Mouse (Mus musculus): ENCODE measurements around the gene Nuak1.

The Nuak1 gene

GRCm38 (mm10) chr10:84441846-84442245, 1.4 kb upstream of the Nuak1 start:
- Histone ChIP-seq H3K4me1 (replicated peaks; ENCODE audit: low read depth, low read length) (peaks cover 57% of the 10 kb centered on the region), H3K9me3 (ENCODE audit: low read length) (no peaks in the 10 kb centered on the region), H3K4me3 (replicated peaks; ENCODE audit: low read length) (peak overlapping the region; percentile 89), H3K27me3 (ENCODE audit: insufficient read depth, low read length) (peaks cover 34% of the 10 kb centered on the region), H3K36me3 (ENCODE audit: insufficient read depth, low read length) (no peaks in the 10 kb centered on the region)
- no peak for TF ChIP-seq NANOG (IDR thresholded peaks at IDR 0.05; ENCODE audit: borderline replicate concordance, low read length)
- no peak for TF ChIP-seq POU5F1 (IDR thresholded peaks at IDR 0.05; ENCODE audit: borderline replicate concordance, low read length)
- no peak for TF ChIP-seq CTCF (conservative IDR thresholded peaks at IDR 0.05; ENCODE audit: low read length)

- H3K4me3 ChIP-seq (replicated peaks; ENCODE audit: low read length) = peak overlapping the region; percentile 89
- peaks cover 54% of the 10 kb centered on the region for H3K4me1 ChIP-seq (replicated peaks; ENCODE audit: low read depth, low read length)
- no peaks in the 10 kb centered on the region for H3K36me3 ChIP-seq (ENCODE audit: insufficient read depth, low read length)
- peaks cover 34% of the 10 kb centered on the region for H3K27me3 ChIP-seq (ENCODE audit: insufficient read depth, low read length)
- H3K9me3 ChIP-seq (ENCODE audit: low read length) = no peaks in the 10 kb centered on the region
- no peak for TF ChIP-seq NANOG (IDR thresholded peaks at IDR 0.05; ENCODE audit: borderline replicate concordance, low read length)
- no peak for TF ChIP-seq POU5F1 (IDR thresholded peaks at IDR 0.05; ENCODE audit: borderline replicate concordance, low read length)
- TF ChIP-seq CTCF (conservative IDR thresholded peaks at IDR 0.05; ENCODE audit: low read length) = no peak
Measured at GRCm38 (mm10) chr10:84441434-84441785, 1.0 kb upstream of the Nuak1 start.

GRCm38 (mm10) chr10:84440181-84440540, 236 bp downstream of the Nuak1 start:
- H3K4me1 ChIP-seq (replicated peaks; ENCODE audit: low read depth, low read length) = peaks cover 42% of the 10 kb centered on the region
- no peak for TF ChIP-seq NANOG (IDR thresholded peaks at IDR 0.05; ENCODE audit: borderline replicate concordance, low read length)
- no peak for TF ChIP-seq CTCF (conservative IDR thresholded peaks at IDR 0.05; ENCODE audit: low read length)
- TF ChIP-seq POU5F1 (IDR thresholded peaks at IDR 0.05; ENCODE audit: borderline replicate concordance, low read length) = no peak

GRCm38 (mm10) chr10:84439228-84439596, 1.2 kb downstream of the Nuak1 start:
- no peaks in the 10 kb centered on the region for H3K36me3 ChIP-seq (ENCODE audit: insufficient read depth, low read length)
- no peak overlapping the region; the same call in 1 of the 2 replicates for H3K4me3 ChIP-seq (replicated peaks; ENCODE audit: low read length)
- H3K4me1 ChIP-seq (replicated peaks; ENCODE audit: low read depth, low read length) = peaks cover 45% of the 10 kb centered on the region
- no peaks in the 10 kb centered on the region for H3K9me3 ChIP-seq (ENCODE audit: low read length)
- TF ChIP-seq NANOG (IDR thresholded peaks at IDR 0.05; ENCODE audit: borderline replicate concordance, low read length) (no peak), CTCF (conservative IDR thresholded peaks at IDR 0.05; ENCODE audit: low read length) (no peak), POU5F1 (IDR thresholded peaks at IDR 0.05; ENCODE audit: borderline replicate concordance, low read length) (no peak)
- peaks cover 34% of the 10 kb centered on the region for H3K27me3 ChIP-seq (ENCODE audit: insufficient read depth, low read length)

More at GRCm38 (mm10) chr10:84440181-84440540, 236 bp downstream of the Nuak1 start:
- Histone ChIP-seq H3K36me3 (ENCODE audit: insufficient read depth, low read length) (no peaks in the 10 kb centered on the region), H3K27me3 (ENCODE audit: insufficient read depth, low read length) (peaks cover 34% of the 10 kb centered on the region), H3K4me3 (replicated peaks; ENCODE audit: low read length) (peak overlapping the region; percentile 89), H3K9me3 (ENCODE audit: low read length) (no peaks in the 10 kb centered on the region)

GRCm38 (mm10) chr10:84438466-84439227, 1.8 kb downstream of the Nuak1 start:
- TF ChIP-seq POU5F1 (IDR thresholded peaks at IDR 0.05; ENCODE audit: borderline replicate concordance, low read length) = no peak
- no peak for TF ChIP-seq NANOG (IDR thresholded peaks at IDR 0.05; ENCODE audit: borderline replicate concordance, low read length)
- TF ChIP-seq CTCF (conservative IDR thresholded peaks at IDR 0.05; ENCODE audit: low read length) = no peak
- Histone ChIP-seq H3K4me3 (replicated peaks; ENCODE audit: low read length) (no peak overlapping the region), H3K9me3 (ENCODE audit: low read length) (no peaks in the 10 kb centered on the region)

GRCm38 (mm10) chr10:84438049-84438422, 2.4 kb downstream of the Nuak1 start:
- Histone ChIP-seq H3K9me3 (ENCODE audit: low read length) (no peaks in the 10 kb centered on the region), H3K36me3 (ENCODE audit: insufficient read depth, low read length) (no peaks in the 10 kb centered on the region), H3K4me1 (replicated peaks; ENCODE audit: low read depth, low read length) (peaks cover 56% of the 10 kb centered on the region), H3K4me3 (replicated peaks; ENCODE audit: low read length) (no peak overlapping the region), H3K27me3 (ENCODE audit: insufficient read depth, low read length) (peaks cover 34% of the 10 kb centered on the region)
- no peak for TF ChIP-seq POU5F1 (IDR thresholded peaks at IDR 0.05; ENCODE audit: borderline replicate concordance, low read length)
- TF ChIP-seq CTCF (conservative IDR thresholded peaks at IDR 0.05; ENCODE audit: low read length) = peak; percentile 77
- TF ChIP-seq NANOG (IDR thresholded peaks at IDR 0.05; ENCODE audit: borderline replicate concordance, low read length) = no peak

More at GRCm38 (mm10) chr10:84438466-84439227, 1.8 kb downstream of the Nuak1 start:
- H3K4me1 ChIP-seq (replicated peaks; ENCODE audit: low read depth, low read length) = peaks cover 51% of the 10 kb centered on the region
- peaks cover 34% of the 10 kb centered on the region for H3K27me3 ChIP-seq (ENCODE audit: insufficient read depth, low read length)
- no peaks in the 10 kb centered on the region for H3K36me3 ChIP-seq (ENCODE audit: insufficient read depth, low read length)

GRCm38 (mm10) chr10:84437166-84438048, 3.0 kb downstream of the Nuak1 start:
- Histone ChIP-seq H3K27me3 (ENCODE audit: insufficient read depth, low read length) (peaks cover 28% of the 10 kb centered on the region), H3K4me1 (replicated peaks; ENCODE audit: low read depth, low read length) (peaks cover 53% of the 10 kb centered on the region), H3K4me3 (replicated peaks; ENCODE audit: low read length) (no peak overlapping the region), H3K36me3 (ENCODE audit: insufficient read depth, low read length) (no peaks in the 10 kb centered on the region), H3K9me3 (ENCODE audit: low read length) (no peaks in the 10 kb centered on the region)
- TF ChIP-seq NANOG (IDR thresholded peaks at IDR 0.05; ENCODE audit: borderline replicate concordance, low read length) (no peak), POU5F1 (IDR thresholded peaks at IDR 0.05; ENCODE audit: borderline replicate concordance, low read length) (no peak)

GRCm38 (mm10) chr10:84435930-84436329, 4.5 kb downstream of the Nuak1 start:
- Histone ChIP-seq H3K36me3 (ENCODE audit: insufficient read depth, low read length) (no peaks in the 10 kb centered on the region), H3K4me1 (replicated peaks; ENCODE audit: low read depth, low read length) (peaks cover 41% of the 10 kb centered on the region), H3K4me3 (replicated peaks; ENCODE audit: low read length) (no peak overlapping the region), H3K9me3 (ENCODE audit: low read length) (no peaks in the 10 kb centered on the region), H3K27me3 (ENCODE audit: insufficient read depth, low read length) (peaks cover 20% of the 10 kb centered on the region)
- TF ChIP-seq NANOG (IDR thresholded peaks at IDR 0.05; ENCODE audit: borderline replicate concordance, low read length) (no peak), POU5F1 (IDR thresholded peaks at IDR 0.05; ENCODE audit: borderline replicate concordance, low read length) (no peak), CTCF (conservative IDR thresholded peaks at IDR 0.05; ENCODE audit: low read length) (no peak)

Measured in E14TG2a.4 (cell line).